Mouse (Mus musculus): ENCODE results near the gene Ano4.

DNA sequence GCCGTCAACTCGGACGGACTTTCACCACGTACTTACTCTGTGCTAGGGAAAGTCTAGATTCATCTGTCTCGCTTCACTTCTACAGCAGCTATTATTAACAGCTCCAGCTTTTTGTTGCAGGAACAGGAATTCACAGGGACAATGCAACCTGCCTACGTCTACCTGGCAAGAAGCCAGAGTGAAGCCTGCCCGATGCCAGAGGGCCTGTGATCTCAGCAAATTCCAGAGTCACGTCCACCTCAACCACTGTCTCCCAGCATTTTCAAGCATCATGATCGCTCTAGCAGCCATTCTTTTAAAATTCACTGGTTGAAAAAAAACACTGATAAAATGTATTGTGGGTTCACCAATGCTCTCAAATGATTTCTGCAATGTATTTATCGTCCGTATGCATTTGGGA is 6.9 kb upstream of the Ano4 start:
- TF ChIP-seq CTCF (IDR thresholded peaks at IDR 0.05; ENCODE audit: low read depth) (no peak), EP300 (optimal IDR thresholded peaks at IDR 0.05) (no peak)
